Mouse (Mus musculus): ENCODE data around the gene Gnai1. TPM values are rescaled to one million over a fixed set of nuclear protein-coding genes. Genes with fewer than 3 reads are reported as not detected.

The Gnai1 gene
- polyA plus RNA-seq, 1 experiment from 2014 or later, result 20.7 TPM

GRCm38 (mm10) chr5:18274352-18274940, 85.7 kb downstream of the Gnai1 start:
- no peak for ATAC-seq (ENCODE audit: insufficient number of reproducible peaks, insufficient read depth, low FRiP score, low read depth)
- 94% methylated on average over 7 of the region's 7 CpGs for WGBS
- no peak overlapping the region for H3K4me3 ChIP-seq (ENCODE audit: low read depth, low read length)
- H3K9ac ChIP-seq (replicated peaks; ENCODE audit: low read depth, low read length), result no peak overlapping the region
- no peak overlapping the region for H3K27ac ChIP-seq (ENCODE audit: low read length)
- H3K4me1 ChIP-seq (ENCODE audit: control insufficient read depth, insufficient read depth, low read length), result no peaks in the 10 kb centered on the region
- H3K36me3 ChIP-seq (ENCODE audit: control insufficient read depth, insufficient read depth, low read length), result no peaks in the 10 kb centered on the region
- no peak overlapping the region for H3K4me2 ChIP-seq (replicated peaks; ENCODE audit: low read depth, low read length)
- H3K9me3 ChIP-seq (ENCODE audit: control insufficient read depth, low read depth, low read length), result no peaks in the 10 kb centered on the region
- H3K27me3 ChIP-seq (ENCODE audit: control insufficient read depth, insufficient read depth, low read length), result no peaks in the 10 kb centered on the region

GRCm38 (mm10) chr5:18273291-18274284, 86.6 kb downstream of the Gnai1 start:
- H3K36me3 ChIP-seq (ENCODE audit: control insufficient read depth, insufficient read depth, low read length), result no peaks in the 10 kb centered on the region
- H3K4me2 ChIP-seq (replicated peaks; ENCODE audit: low read depth, low read length), result no peak overlapping the region
- no peak overlapping the region for H3K27ac ChIP-seq (ENCODE audit: low read length)
- no peak for ATAC-seq (ENCODE audit: insufficient number of reproducible peaks, insufficient read depth, low FRiP score, low read depth)
- 73% methylated on average over 11 of the region's 11 CpGs for WGBS
- H3K9me3 ChIP-seq (ENCODE audit: control insufficient read depth, low read depth, low read length), result no peaks in the 10 kb centered on the region
- no peaks in the 10 kb centered on the region for H3K27me3 ChIP-seq (ENCODE audit: control insufficient read depth, insufficient read depth, low read length)
- no peak overlapping the region for H3K9ac ChIP-seq (replicated peaks; ENCODE audit: low read depth, low read length)
- H3K4me1 ChIP-seq (ENCODE audit: control insufficient read depth, insufficient read depth, low read length), result no peaks in the 10 kb centered on the region
- H3K4me3 ChIP-seq (ENCODE audit: low read depth, low read length), result no peak overlapping the region

DNA sequence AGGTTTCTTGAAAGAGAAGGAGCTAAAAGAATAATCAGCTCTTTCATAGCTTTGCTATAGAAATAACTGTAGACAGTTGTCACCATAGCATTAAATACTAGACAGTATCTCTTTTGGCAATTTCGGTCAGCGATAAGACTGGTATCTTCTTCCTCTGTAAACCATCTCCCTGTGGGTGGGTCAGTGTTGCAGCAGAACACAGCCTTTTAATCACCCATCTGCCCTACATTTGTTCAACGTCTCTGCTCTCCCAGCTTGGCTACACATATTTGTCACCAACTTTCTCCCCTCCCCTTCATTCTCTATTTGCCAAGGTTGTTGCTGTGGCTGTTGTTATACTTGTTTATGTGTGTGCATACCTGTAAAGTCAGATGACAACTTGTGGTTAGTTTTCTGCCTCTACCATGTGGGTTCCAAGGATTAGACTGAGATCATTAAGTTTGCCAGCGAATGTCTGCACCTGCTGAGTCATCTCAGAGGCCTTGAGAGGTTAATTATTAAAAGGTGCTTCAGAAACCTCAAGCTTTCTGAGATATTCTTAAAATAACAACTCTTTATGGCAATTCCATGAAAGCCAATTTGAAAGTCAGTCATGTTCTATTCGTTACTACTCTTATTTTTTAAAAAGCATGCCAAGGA, 109.7 kb downstream of the Gnai1 start:
- Histone ChIP-seq H3K4me2 (replicated peaks; ENCODE audit: low read depth, low read length) (no peak overlapping the region), H3K36me3 (ENCODE audit: control insufficient read depth, insufficient read depth, low read length) (no peaks in the 10 kb centered on the region), H3K27me3 (ENCODE audit: control insufficient read depth, insufficient read depth, low read length) (no peaks in the 10 kb centered on the region), H3K9me3 (ENCODE audit: control insufficient read depth, low read depth, low read length) (no peaks in the 10 kb centered on the region; the same call in 1 of the 2 replicates), H3K4me1 (ENCODE audit: control insufficient read depth, insufficient read depth, low read length) (no peaks in the 10 kb centered on the region), H3K27ac (ENCODE audit: low read length) (no peak overlapping the region), H3K4me3 (ENCODE audit: low read depth, low read length) (no peak overlapping the region), H3K9ac (replicated peaks; ENCODE audit: low read depth, low read length) (no peak overlapping the region)
- WGBS, result 79% methylated on average over 5 of the region's 5 CpGs
- ATAC-seq (ENCODE audit: insufficient number of reproducible peaks, insufficient read depth, low FRiP score, low read depth), result no peak; the same call in 1 of the 2 replicates

GRCm38 (mm10) chr5:18249132-18249531, 111.0 kb downstream of the Gnai1 start:
- no peak overlapping the region for H3K4me3 ChIP-seq (ENCODE audit: low read depth, low read length)
- no peaks in the 10 kb centered on the region for H3K27me3 ChIP-seq (ENCODE audit: control insufficient read depth, insufficient read depth, low read length)
- H3K4me2 ChIP-seq (replicated peaks; ENCODE audit: low read depth, low read length), result no peak overlapping the region
- ATAC-seq (ENCODE audit: insufficient number of reproducible peaks, insufficient read depth, low FRiP score, low read depth), result no peak
- no peak overlapping the region for H3K27ac ChIP-seq (ENCODE audit: low read length)
- 47% methylated on average over 5 of the region's 5 CpGs for WGBS
- no peaks in the 10 kb centered on the region for H3K4me1 ChIP-seq (ENCODE audit: control insufficient read depth, insufficient read depth, low read length)
- no peak overlapping the region for H3K9ac ChIP-seq (replicated peaks; ENCODE audit: low read depth, low read length)
- H3K36me3 ChIP-seq (ENCODE audit: control insufficient read depth, insufficient read depth, low read length), result no peaks in the 10 kb centered on the region
- H3K9me3 ChIP-seq (ENCODE audit: control insufficient read depth, low read depth, low read length), result no peaks in the 10 kb centered on the region; the same call in 1 of the 2 replicates

DNA sequence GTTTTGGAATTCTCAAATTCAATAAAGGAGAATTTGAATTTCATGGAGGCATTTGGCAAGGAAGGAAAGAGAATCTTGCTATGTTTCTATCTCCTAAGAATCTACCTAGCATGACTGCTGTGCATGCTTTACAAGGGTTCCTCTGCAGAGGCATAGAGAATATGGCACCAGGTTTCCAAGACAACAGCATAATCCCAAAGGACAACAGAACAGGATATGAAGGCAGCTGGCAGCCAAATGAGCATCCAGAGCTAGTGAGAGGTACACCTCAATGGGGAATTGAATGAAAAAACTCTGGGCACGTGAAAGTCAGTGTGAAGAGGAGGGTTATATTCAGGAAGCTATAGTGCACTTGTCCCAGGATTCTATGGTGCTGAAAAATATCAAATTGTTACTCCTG, 130.8 kb downstream of the Gnai1 start:
- 63% methylated on average over 1 of the region's 1 CpGs for WGBS
- ATAC-seq (ENCODE audit: insufficient number of reproducible peaks, insufficient read depth, low FRiP score, low read depth), result no peak
- no peak overlapping the region for H3K27ac ChIP-seq (ENCODE audit: low read length)
- no peaks in the 10 kb centered on the region for H3K36me3 ChIP-seq (ENCODE audit: control insufficient read depth, insufficient read depth, low read length)
- no peak overlapping the region for H3K9ac ChIP-seq (replicated peaks; ENCODE audit: low read depth, low read length)
- no peaks in the 10 kb centered on the region for H3K27me3 ChIP-seq (ENCODE audit: control insufficient read depth, insufficient read depth, low read length)
- no peaks in the 10 kb centered on the region for H3K4me1 ChIP-seq (ENCODE audit: control insufficient read depth, insufficient read depth, low read length)
- H3K9me3 ChIP-seq (ENCODE audit: control insufficient read depth, low read depth, low read length), result no peaks in the 10 kb centered on the region
- no peak overlapping the region for H3K4me3 ChIP-seq (ENCODE audit: low read depth, low read length)
- no peak overlapping the region for H3K4me2 ChIP-seq (replicated peaks; ENCODE audit: low read depth, low read length)

DNA sequence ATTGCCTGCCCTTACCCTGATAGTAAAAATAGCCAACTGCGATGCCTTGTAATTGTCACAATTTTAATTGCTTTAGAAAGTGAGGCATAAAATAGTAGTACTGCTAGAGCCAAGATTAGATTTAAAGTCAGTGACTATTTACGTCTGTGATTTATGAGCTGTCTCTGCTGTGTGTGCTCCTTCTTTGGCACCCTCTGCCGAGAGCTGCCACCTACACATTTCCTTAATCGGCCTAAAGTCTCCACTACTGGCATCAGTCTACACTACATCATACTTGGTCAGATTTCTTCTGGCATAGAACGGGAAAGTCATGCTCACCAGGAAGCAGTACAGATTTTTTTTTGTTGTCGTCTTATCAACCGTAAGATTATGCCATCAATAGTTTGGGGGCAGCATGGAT, 131.3 kb downstream of the Gnai1 start:
- Histone ChIP-seq H3K9ac (replicated peaks; ENCODE audit: low read depth, low read length) (no peak overlapping the region), H3K4me1 (ENCODE audit: control insufficient read depth, insufficient read depth, low read length) (no peaks in the 10 kb centered on the region), H3K27me3 (ENCODE audit: control insufficient read depth, insufficient read depth, low read length) (no peaks in the 10 kb centered on the region), H3K4me2 (replicated peaks; ENCODE audit: low read depth, low read length) (no peak overlapping the region), H3K4me3 (ENCODE audit: low read depth, low read length) (no peak overlapping the region), H3K9me3 (ENCODE audit: control insufficient read depth, low read depth, low read length) (no peaks in the 10 kb centered on the region), H3K27ac (ENCODE audit: low read length) (no peak overlapping the region), H3K36me3 (ENCODE audit: control insufficient read depth, insufficient read depth, low read length) (no peaks in the 10 kb centered on the region)
- no peak for ATAC-seq (ENCODE audit: insufficient number of reproducible peaks, insufficient read depth, low FRiP score, low read depth)
- WGBS, result 71% methylated on average over 7 of the region's 7 CpGs

DNA sequence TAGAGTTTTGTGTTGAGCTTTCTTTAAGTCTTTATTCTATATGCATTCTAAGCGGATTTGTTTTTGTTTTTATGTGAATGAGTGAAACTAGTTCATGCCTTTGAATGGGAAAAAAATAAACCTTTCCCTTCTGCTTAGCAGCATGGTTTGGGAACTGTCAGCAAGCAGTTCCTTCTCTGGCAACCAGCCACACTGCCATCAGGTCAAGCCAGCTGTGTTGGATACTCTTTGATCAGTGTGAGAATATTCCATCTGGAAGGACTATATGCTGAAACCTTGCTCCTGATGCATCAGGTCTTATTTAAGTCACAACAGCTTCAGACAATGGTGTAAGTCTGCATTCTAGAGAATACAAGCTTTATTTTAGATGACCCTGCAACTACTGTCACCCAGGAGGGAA, 139.3 kb downstream of the Gnai1 start:
- Histone ChIP-seq H3K36me3 (ENCODE audit: control insufficient read depth, insufficient read depth, low read length) (no peaks in the 10 kb centered on the region), H3K4me2 (replicated peaks; ENCODE audit: low read depth, low read length) (no peak overlapping the region), H3K9me3 (ENCODE audit: control insufficient read depth, low read depth, low read length) (no peaks in the 10 kb centered on the region), H3K4me3 (ENCODE audit: low read depth, low read length) (no peak overlapping the region), H3K4me1 (ENCODE audit: control insufficient read depth, insufficient read depth, low read length) (no peaks in the 10 kb centered on the region), H3K9ac (replicated peaks; ENCODE audit: low read depth, low read length) (no peak overlapping the region), H3K27ac (ENCODE audit: low read length) (no peak overlapping the region), H3K27me3 (ENCODE audit: control insufficient read depth, insufficient read depth, low read length) (no peaks in the 10 kb centered on the region)
- WGBS, result 54% methylated on average over 1 of the region's 1 CpGs
- no peak for ATAC-seq (ENCODE audit: insufficient number of reproducible peaks, insufficient read depth, low FRiP score, low read depth)

- ATAC-seq (ENCODE audit: insufficient number of reproducible peaks, insufficient read depth, low FRiP score, low read depth), result no peak
- no peaks in the 10 kb centered on the region for H3K36me3 ChIP-seq (ENCODE audit: control insufficient read depth, insufficient read depth, low read length)
- H3K4me1 ChIP-seq (ENCODE audit: control insufficient read depth, insufficient read depth, low read length), result no peaks in the 10 kb centered on the region
- no peak overlapping the region for H3K27ac ChIP-seq (ENCODE audit: low read length)
- no peak overlapping the region for H3K4me3 ChIP-seq (ENCODE audit: low read depth, low read length)
- H3K4me2 ChIP-seq (replicated peaks; ENCODE audit: low read depth, low read length), result no peak overlapping the region
- no peak overlapping the region for H3K9ac ChIP-seq (replicated peaks; ENCODE audit: low read depth, low read length)
- H3K9me3 ChIP-seq (ENCODE audit: control insufficient read depth, low read depth, low read length), result no peaks in the 10 kb centered on the region
- no peaks in the 10 kb centered on the region for H3K27me3 ChIP-seq (ENCODE audit: control insufficient read depth, insufficient read depth, low read length)
- whole genome bisulfite sequencing, result 60% methylated on average over 2 of the region's 2 CpGs
Observed at GRCm38 (mm10) chr5:18218292-18218691, 141.9 kb downstream of the Gnai1 start.
